Mouse (Mus musculus): ENCODE results near the gene Camkv. TPM values are rescaled to one million over a fixed set of nuclear protein-coding genes. Genes with fewer than 3 reads are reported as not detected.

Gene Camkv
- polyA plus RNA-seq, 1 experiment from 2014 or later, result 121 TPM

DNA sequence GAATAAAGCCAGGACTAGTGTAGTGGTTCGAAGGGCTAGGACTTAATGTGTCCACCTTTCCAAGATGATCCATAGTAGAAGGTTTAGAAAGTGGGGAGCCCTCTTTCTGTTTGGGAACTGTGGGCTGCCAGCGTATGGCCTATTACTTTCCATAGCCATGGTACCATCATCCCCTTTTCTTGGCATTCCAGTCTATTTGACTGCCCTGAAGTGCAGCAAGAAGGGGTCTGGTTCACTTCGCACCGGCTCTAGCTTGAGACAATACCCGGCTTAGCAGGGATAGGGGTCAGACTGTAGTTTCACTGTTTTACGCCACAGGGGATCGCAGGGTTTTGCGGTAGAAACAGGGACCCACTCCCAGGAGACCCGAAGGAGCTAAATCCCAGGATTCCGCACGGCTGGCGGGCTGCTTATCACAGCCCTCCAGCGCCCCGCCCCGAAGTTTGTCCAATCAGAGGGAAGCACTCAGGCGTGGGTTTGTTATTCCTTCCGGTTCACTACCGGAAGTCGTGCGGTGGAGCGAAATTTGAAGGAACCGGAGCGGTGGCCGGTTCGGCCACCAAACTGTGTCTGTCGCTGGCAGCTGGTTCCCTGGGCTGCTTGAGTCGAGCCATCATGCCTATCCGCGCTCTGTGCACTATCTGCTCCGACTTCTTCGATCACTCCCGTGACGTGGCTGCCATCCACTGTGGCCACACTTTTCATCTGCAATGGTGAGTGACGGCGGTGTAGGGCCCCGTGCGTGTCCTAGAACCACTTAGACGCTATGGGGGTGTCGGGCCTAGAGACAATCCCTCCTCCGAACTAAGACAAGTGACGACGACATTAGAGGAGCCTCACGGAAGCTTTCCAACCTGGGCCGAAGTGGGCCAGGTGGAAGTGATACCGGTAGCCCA is 15.2 kb downstream of the Camkv start:
- Histone ChIP-seq H3K27me3 (ENCODE audit: control insufficient read depth, insufficient read depth, low read depth, low read length) (no peaks in the 10 kb centered on the region), H3K9ac (ENCODE audit: low read depth, low read length) (peak overlapping the region; percentile 65), H3K4me1 (ENCODE audit: control insufficient read depth, insufficient read depth, low read length) (peaks cover 13% of the 10 kb centered on the region), H3K4me3 (ENCODE audit: low read depth, low read length) (peak overlapping the region; percentile 51), H3K27ac (ENCODE audit: low read length) (peak overlapping the region; percentile 86), H3K4me2 (ENCODE audit: low read length) (peak overlapping the region; percentile 93), H3K36me3 (ENCODE audit: control insufficient read depth, insufficient read depth, low read length) (peaks cover 5% of the 10 kb centered on the region; the same call in 1 of the 2 replicates), H3K9me3 (replicated peaks; ENCODE audit: control insufficient read depth, low read length, poor library complexity, severe bottlenecking) (no peaks in the 10 kb centered on the region)
- peak; percentile 95 for ATAC-seq
- WGBS, result 14% methylated on average over 45 of the region's 45 CpGs

DNA sequence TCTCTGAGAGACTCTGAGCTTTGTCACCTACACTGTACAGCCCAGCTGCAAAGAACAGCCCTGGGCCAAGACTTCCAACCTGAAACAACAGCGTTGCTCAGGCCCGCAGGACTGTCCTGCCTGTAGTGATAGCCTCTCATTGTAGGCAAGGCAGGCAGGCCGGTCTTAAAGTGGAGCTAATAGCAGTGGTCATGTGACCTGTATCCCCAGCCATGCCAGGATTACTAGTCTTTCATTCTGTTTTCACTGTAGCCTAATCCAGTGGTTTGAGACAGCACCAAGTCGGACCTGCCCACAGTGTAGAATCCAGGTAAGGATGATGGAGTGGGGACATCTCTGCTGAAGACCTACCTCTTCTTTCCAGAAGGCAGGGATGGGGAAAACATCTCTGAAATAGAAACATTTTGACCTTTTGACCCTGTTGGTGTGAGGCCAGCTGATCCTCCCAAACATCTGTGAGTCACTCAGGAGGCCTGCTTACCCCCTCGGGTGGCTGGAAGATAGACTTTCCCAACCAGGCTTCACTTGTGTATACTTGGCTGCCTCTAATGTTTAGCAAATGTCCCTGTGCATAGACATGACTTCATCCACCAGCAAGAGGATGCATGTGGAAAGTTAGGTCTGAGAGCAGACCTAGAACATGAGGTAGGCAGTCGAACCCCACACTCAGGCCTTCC is 20.3 kb downstream of the Camkv start:
- no peak overlapping the region for H3K27ac ChIP-seq (ENCODE audit: low read length)
- ATAC-seq, result no peak
- 0 out of 2 replicates have a peak, but pooled peaks cover 2% of the 10 kb centered on the region for H3K36me3 ChIP-seq (ENCODE audit: control insufficient read depth, insufficient read depth, low read length)
- no peaks in the 10 kb centered on the region for H3K27me3 ChIP-seq (ENCODE audit: control insufficient read depth, insufficient read depth, low read depth, low read length)
- 84% methylated on average over 6 of the region's 6 CpGs for WGBS
- H3K4me2 ChIP-seq (ENCODE audit: low read length), result no peak overlapping the region
- H3K9ac ChIP-seq (ENCODE audit: low read depth, low read length), result no peak overlapping the region
- peaks cover 12% of the 10 kb centered on the region for H3K4me1 ChIP-seq (ENCODE audit: control insufficient read depth, insufficient read depth, low read length)
- no peaks in the 10 kb centered on the region for H3K9me3 ChIP-seq (replicated peaks; ENCODE audit: control insufficient read depth, low read length, poor library complexity, severe bottlenecking)
- H3K4me3 ChIP-seq (ENCODE audit: low read depth, low read length), result no peak overlapping the region

DNA sequence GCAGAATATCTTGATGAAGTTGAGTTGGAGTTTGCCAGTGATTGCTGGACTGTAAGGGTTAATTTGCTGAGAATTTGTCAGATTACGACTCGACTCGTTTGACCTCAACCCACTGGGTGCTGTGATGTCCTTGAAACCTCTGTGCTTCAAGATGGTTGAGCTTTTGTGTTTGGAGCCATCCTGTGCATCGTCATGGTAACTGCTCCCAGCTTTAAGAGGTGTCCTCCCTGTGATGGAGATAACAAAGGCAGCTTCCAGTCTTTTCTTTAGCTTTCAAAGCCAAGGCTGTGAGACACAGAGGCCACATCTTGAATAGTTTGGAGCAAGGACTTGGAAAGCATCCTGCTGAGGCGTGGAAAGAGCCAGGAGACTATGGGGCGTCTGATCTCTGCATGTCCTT is 21.7 kb downstream of the Camkv start:
- no peak overlapping the region for H3K4me3 ChIP-seq (ENCODE audit: low read depth, low read length)
- WGBS, result 14% methylated on average over 6 of the region's 6 CpGs
- H3K4me2 ChIP-seq (ENCODE audit: low read length), result no peak overlapping the region
- no peaks in the 10 kb centered on the region for H3K9me3 ChIP-seq (replicated peaks; ENCODE audit: control insufficient read depth, low read length, poor library complexity, severe bottlenecking)
- H3K27me3 ChIP-seq (ENCODE audit: control insufficient read depth, insufficient read depth, low read depth, low read length), result no peaks in the 10 kb centered on the region
- no peak for ATAC-seq
- no peak overlapping the region for H3K9ac ChIP-seq (ENCODE audit: low read depth, low read length)
- 0 out of 2 replicates have a peak, but pooled peaks cover 2% of the 10 kb centered on the region for H3K36me3 ChIP-seq (ENCODE audit: control insufficient read depth, insufficient read depth, low read length)
- H3K27ac ChIP-seq (ENCODE audit: low read length), result peak overlapping the region; percentile 47; the same call in 1 of the 2 replicates
- peaks cover 17% of the 10 kb centered on the region for H3K4me1 ChIP-seq (ENCODE audit: control insufficient read depth, insufficient read depth, low read length)

DNA sequence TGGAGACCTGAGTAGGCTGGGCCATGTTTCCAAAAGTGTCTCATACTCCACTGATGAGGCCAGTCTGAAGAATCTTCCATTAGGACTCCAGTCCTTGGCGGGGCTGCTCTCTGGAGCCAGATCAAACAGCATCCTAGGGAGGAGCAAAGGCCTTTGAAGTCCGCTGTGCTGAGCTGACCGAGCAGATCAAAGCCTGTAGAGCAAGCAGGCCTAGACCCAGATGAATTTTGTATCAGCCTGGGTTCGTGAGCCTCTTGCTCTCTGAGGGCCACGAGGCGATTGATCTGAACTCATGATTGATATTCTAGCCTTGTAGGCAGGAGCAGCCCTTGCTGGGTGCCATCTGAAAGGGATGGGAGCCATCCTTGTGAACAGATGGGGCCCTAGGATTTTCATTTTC is 24.4 kb downstream of the Camkv start:
- 0 out of 2 replicates have a peak, but pooled peaks cover 2% of the 10 kb centered on the region for H3K36me3 ChIP-seq (ENCODE audit: control insufficient read depth, insufficient read depth, low read length)
- H3K9ac ChIP-seq (ENCODE audit: low read depth, low read length), result no peak overlapping the region
- no peaks in the 10 kb centered on the region for H3K9me3 ChIP-seq (replicated peaks; ENCODE audit: control insufficient read depth, low read length, poor library complexity, severe bottlenecking)
- no peak overlapping the region for H3K4me3 ChIP-seq (ENCODE audit: low read depth, low read length)
- no peaks in the 10 kb centered on the region for H3K27me3 ChIP-seq (ENCODE audit: control insufficient read depth, insufficient read depth, low read depth, low read length)
- ATAC-seq, result peak; percentile 21; the same call in 1 of the 2 replicates
- H3K4me2 ChIP-seq (ENCODE audit: low read length), result no peak overlapping the region
- peaks cover 21% of the 10 kb centered on the region for H3K4me1 ChIP-seq (ENCODE audit: control insufficient read depth, insufficient read depth, low read length)
- 39% methylated on average over 6 of the region's 6 CpGs for WGBS
- H3K27ac ChIP-seq (ENCODE audit: low read length), result peak overlapping the region; percentile 86

DNA sequence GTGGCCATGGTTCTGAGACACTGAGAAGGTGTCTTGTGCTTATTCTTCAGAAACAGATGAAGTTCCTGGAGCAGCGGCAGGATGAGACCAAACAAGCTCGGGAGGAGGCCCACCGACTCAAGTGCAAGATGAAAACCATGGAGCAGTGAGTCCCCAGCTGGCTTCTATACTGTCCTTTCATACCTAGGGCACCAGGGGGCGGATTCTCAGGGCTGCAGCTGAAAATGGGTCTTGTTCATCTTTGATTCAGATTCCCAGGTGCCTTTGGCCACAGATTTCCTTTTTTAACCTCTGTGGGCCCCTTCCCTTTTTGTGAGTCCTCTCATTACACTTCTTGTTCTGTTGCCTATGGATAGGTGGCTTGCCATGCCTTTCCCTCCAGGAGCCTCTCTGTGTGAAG is 25.5 kb downstream of the Camkv start:
- Histone ChIP-seq H3K4me1 (ENCODE audit: control insufficient read depth, insufficient read depth, low read length) (peaks cover 21% of the 10 kb centered on the region), H3K9me3 (replicated peaks; ENCODE audit: control insufficient read depth, low read length, poor library complexity, severe bottlenecking) (no peaks in the 10 kb centered on the region), H3K36me3 (ENCODE audit: control insufficient read depth, insufficient read depth, low read length) (0 out of 2 replicates have a peak, but pooled peaks cover 2% of the 10 kb centered on the region), H3K27me3 (ENCODE audit: control insufficient read depth, insufficient read depth, low read depth, low read length) (no peaks in the 10 kb centered on the region), H3K4me3 (ENCODE audit: low read depth, low read length) (no peak overlapping the region), H3K27ac (ENCODE audit: low read length) (peak overlapping the region; percentile 86), H3K9ac (ENCODE audit: low read depth, low read length) (peak overlapping the region; percentile 33; the same call in 1 of the 2 replicates), H3K4me2 (ENCODE audit: low read length) (peak overlapping the region; percentile 40)
- ATAC-seq, result no peak
- WGBS, result 71% methylated on average over 4 of the region's 4 CpGs

DNA sequence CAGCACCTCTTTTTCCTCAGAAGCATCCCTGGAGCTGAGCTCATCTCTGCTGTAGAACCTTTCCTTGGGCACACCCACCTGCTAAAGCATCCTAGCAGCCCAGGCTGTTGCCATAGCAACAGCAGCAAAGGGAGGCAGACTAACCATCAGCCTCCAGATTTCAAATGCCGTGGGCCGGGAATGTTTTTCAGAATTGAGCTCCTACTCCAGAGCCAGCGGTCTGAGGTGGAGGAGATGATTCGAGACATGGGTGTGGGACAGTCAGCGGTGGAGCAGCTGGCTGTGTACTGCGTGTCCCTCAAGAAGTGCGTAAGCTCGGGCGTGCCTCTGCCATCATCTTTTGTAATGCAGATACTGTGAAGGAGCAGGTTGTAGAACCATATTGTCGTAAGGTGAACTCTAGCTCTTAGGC is 25.9 kb downstream of the Camkv start:
- H3K4me2 ChIP-seq (ENCODE audit: low read length), result peak overlapping the region; percentile 40
- H3K27me3 ChIP-seq (ENCODE audit: control insufficient read depth, insufficient read depth, low read depth, low read length), result no peaks in the 10 kb centered on the region
- H3K9ac ChIP-seq (ENCODE audit: low read depth, low read length), result peak overlapping the region; percentile 33; the same call in 1 of the 2 replicates
- WGBS, result 57% methylated on average over 10 of the region's 10 CpGs
- H3K9me3 ChIP-seq (replicated peaks; ENCODE audit: control insufficient read depth, low read length, poor library complexity, severe bottlenecking), result no peaks in the 10 kb centered on the region
- ATAC-seq, result peak; percentile 85
- 0 out of 2 replicates have a peak, but pooled peaks cover 2% of the 10 kb centered on the region for H3K36me3 ChIP-seq (ENCODE audit: control insufficient read depth, insufficient read depth, low read length)
- H3K27ac ChIP-seq (ENCODE audit: low read length), result peak overlapping the region; percentile 86
- peaks cover 21% of the 10 kb centered on the region for H3K4me1 ChIP-seq (ENCODE audit: control insufficient read depth, insufficient read depth, low read length)
- no peak overlapping the region for H3K4me3 ChIP-seq (ENCODE audit: low read depth, low read length)

DNA sequence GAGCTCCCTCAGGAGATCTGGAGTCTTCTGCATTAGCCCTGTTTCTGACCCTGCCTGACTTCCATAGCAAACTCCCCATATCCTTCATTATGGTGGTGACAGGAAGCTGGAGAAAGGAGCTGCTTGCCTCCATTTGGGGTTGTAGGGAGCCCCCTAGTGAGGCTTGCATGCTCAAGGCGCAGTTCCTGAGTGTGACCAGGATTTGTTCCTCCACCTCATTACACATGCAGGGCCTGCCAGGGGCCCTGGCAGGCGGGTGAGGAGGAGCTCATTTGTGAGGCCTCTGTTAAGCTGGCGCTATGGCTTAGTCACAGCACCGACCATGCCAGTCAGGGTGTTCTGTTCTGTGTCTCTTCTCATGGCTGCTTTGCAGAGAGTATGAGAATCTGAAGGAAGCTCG is 26.4 kb downstream of the Camkv start:
- no peaks in the 10 kb centered on the region for H3K9me3 ChIP-seq (replicated peaks; ENCODE audit: control insufficient read depth, low read length, poor library complexity, severe bottlenecking)
- no peaks in the 10 kb centered on the region for H3K27me3 ChIP-seq (ENCODE audit: control insufficient read depth, insufficient read depth, low read depth, low read length)
- no peak overlapping the region for H3K4me3 ChIP-seq (ENCODE audit: low read depth, low read length)
- peak; percentile 73 for ATAC-seq
- peak overlapping the region; percentile 33; the same call in 1 of the 2 replicates for H3K9ac ChIP-seq (ENCODE audit: low read depth, low read length)
- H3K4me1 ChIP-seq (ENCODE audit: control insufficient read depth, insufficient read depth, low read length), result peaks cover 21% of the 10 kb centered on the region
- peak overlapping the region; percentile 86 for H3K27ac ChIP-seq (ENCODE audit: low read length)
- H3K4me2 ChIP-seq (ENCODE audit: low read length), result peak overlapping the region; percentile 40
- WGBS, result 35% methylated on average over 5 of the region's 5 CpGs
- H3K36me3 ChIP-seq (ENCODE audit: control insufficient read depth, insufficient read depth, low read length), result 0 out of 2 replicates have a peak, but pooled peaks cover 2% of the 10 kb centered on the region

DNA sequence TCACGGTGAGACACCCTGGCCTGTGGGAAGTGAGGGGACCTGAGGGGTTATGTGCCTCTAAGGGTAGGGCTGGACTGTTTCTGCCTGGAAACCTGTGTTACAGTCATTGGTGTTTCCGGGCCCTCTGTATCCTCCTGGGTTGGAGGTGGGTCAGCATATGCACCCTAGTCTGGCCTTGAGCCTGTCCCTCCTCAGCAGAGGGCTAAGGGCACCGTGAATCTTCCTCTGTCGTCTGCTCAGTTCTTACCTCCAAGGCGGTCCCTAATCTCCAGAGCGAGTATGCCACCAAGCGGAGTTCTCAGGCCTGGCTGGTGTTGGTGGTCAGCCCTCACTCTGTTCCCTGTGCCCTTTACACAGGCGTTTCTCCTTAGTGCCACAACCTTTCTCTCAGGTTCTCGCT is 27.4 kb downstream of the Camkv start:
- Histone ChIP-seq H3K4me1 (ENCODE audit: control insufficient read depth, insufficient read depth, low read length) (peaks cover 21% of the 10 kb centered on the region), H3K9me3 (replicated peaks; ENCODE audit: control insufficient read depth, low read length, poor library complexity, severe bottlenecking) (no peaks in the 10 kb centered on the region), H3K4me3 (ENCODE audit: low read depth, low read length) (no peak overlapping the region), H3K27me3 (ENCODE audit: control insufficient read depth, insufficient read depth, low read depth, low read length) (no peaks in the 10 kb centered on the region), H3K4me2 (ENCODE audit: low read length) (no peak overlapping the region), H3K9ac (ENCODE audit: low read depth, low read length) (no peak overlapping the region), H3K36me3 (ENCODE audit: control insufficient read depth, insufficient read depth, low read length) (no peaks in the 10 kb centered on the region), H3K27ac (ENCODE audit: low read length) (no peak overlapping the region)
- 94% methylated on average over 9 of the region's 9 CpGs for WGBS
- no peak for ATAC-seq
